Mouse (Mus musculus) heart, postnatal 0 days (tissue): ENCODE data around the gene Pheta1.

Experiments
- CTCF ChIP-seq: IDR thresholded peaks from 2 replicates; pipeline ENCODE4 v1.5.1; 2016; ENCODE audit warnings: antibody characterized with exemption, control low read depth, low read depth
- EP300 ChIP-seq: IDR thresholded peaks from 2 replicates; pipeline ENCODE4 v1.6.1; 2016; ENCODE audit warnings: antibody characterized with exemption, low read depth

DNA sequence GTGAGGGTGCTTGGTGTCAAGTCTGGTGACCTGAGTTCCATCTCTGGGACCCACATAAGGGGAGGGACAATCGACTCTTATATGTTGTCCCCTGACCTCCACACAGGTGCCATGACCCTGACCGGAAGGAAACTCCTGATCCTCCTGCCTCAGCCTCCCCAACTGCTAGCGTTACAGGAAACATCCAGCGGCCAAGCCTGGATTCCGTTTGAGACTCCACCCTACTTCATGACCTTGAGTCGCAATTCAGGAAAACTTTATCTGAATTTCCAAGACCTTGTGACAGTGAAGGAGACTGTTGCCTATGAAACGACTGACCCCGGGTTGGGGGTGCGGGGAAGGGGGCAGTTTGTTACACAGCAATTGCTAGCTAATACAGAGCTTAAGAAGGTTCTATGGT lies 7.3 kb upstream of the Pheta1 start:
- TF ChIP-seq EP300 = no peak
- TF ChIP-seq CTCF = no peak
